Mouse (Mus musculus): Measurements from ENCODE around the gene Zcchc2. TPM values are rescaled to one million over a fixed set of nuclear protein-coding genes. Genes with fewer than 3 reads are reported as not detected.

The Zcchc2 gene
- total RNA-seq, 2 experiments from 2014 or later, result 5.6 to 6.5 TPM

DNA sequence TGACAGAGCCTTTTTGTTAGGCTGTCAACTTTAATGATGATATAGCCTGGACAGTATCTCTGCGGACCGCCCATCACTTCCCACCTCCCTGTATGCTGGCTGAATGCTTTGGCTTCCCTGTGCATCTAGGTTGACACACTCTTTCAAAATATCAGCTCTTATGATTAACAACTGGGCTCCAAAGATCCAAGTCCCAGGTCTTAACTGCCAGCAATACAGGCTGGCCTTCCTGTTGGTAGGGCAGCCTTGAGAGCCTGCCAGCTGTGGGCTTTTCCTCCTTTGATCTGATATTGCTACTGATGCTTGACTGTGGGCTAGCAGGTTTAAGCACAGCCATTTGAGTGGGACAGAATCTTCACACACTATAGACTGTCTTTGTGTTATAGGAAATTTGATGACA is 74.5 kb downstream of the Zcchc2 start:
- intact Hi-C loops (cut with DNase I; ENCODE audit: low total_unique reads), result no loop called here
- DNase-seq, result no peak

DNA sequence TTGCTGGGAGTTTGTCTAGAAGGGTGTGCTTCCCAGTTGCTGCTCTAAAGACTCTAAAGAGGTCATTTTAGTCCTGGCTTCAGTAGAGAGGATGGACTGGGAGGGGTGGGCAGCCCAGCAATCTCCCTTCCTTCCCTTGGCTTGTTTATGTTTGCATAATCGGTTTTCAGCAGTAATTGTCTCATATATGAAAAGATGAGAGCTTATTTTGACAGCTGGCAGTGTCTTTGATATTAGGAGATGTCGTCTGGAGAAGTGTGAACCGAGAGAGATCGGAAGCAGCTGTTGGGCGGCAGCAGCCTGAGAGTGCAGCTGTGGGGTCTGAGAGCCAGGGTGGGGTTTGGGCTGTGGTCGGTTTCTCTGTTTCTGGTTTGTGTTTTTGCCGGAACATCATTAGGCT is 75.5 kb downstream of the Zcchc2 start:
- intact Hi-C loops (cut with DNase I; ENCODE audit: low total_unique reads), result no loop called here
- DNase-seq, result peak; percentile 47

DNA sequence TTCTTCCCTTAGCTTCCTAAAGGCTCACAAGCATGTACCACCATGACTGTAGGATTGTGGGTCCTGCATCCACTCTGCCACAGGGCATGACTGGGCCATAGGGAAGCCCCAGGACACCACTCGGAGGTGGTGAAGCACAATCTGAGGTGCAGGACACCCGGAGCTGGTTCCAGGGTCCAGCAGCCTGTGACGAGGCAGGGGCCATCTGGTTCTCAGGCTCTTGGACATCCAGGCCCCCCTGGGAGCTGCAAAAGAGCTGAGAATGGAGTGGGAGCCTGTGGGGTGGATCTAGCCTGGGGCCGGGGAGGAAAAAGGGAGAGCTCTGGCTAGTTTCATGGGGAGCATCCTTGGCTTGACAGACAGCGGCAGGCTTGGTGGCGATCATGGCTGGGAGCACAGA is 77.1 kb downstream of the Zcchc2 start:
- intact Hi-C loops (cut with DNase I; ENCODE audit: low total_unique reads), result no loop called here
- no peak for DNase-seq

DNA sequence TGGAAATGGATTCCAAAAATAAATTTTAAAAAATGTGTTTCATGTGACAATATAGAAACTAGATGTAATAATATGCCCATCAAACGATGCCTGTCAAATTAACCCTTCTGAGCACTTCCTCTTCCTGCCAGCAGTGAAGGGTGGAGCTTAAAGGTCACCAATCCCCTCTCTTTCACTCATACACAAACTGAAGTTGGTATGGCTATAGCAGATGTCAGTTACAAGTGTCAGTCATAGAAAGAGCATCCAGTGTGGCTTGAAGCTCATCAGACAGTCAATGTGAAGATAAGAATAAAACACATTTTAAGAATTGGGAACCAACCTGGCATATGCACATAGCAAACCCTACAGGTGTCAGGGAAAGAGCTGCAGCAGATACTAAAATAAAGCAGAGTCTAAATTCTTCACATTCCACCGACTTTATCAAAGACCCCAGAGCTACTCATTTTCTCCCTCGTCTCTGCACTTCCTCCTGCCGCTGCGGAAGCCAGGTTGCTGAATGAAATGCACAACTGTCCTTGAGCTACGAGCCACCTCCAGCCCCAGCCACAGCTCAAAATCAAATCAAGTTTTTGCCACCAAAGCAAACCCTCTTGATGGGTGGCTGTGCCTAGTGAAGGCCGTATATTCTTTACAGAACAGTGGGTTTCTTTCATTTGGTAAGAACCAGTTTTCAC is 79.8 kb downstream of the Zcchc2 start:
- no peak for DNase-seq
- intact Hi-C loops (cut with DNase I; ENCODE audit: low total_unique reads), result loop anchor here (10.0 kb wide), 1 partner anchor 95 kb away; no protein-coding TSS in a partner anchor

DNA sequence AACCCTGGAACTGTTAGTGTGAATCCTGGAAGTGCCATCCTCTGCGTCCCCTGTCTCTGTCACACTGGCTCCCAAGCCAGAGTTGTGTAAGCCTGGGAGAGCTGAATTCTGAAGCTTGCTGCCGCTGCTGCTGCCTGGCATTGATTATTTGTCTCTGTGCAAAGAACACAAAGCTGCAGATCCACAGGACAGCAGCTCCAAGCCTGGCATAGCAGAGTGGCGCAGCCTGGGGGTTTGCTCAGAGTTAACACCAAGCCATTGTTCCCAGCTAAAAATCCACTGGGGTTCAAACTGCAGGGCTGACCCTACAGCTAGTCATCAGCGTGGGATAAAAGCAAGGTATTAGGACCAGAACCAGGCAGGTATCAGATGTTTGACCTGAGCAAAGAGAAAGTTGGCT is 80.6 kb downstream of the Zcchc2 start:
- intact Hi-C loops (cut with DNase I; ENCODE audit: low total_unique reads), result loop anchor here (10.0 kb wide), 1 partner anchor 94 kb away; no protein-coding TSS in a partner anchor

DNA sequence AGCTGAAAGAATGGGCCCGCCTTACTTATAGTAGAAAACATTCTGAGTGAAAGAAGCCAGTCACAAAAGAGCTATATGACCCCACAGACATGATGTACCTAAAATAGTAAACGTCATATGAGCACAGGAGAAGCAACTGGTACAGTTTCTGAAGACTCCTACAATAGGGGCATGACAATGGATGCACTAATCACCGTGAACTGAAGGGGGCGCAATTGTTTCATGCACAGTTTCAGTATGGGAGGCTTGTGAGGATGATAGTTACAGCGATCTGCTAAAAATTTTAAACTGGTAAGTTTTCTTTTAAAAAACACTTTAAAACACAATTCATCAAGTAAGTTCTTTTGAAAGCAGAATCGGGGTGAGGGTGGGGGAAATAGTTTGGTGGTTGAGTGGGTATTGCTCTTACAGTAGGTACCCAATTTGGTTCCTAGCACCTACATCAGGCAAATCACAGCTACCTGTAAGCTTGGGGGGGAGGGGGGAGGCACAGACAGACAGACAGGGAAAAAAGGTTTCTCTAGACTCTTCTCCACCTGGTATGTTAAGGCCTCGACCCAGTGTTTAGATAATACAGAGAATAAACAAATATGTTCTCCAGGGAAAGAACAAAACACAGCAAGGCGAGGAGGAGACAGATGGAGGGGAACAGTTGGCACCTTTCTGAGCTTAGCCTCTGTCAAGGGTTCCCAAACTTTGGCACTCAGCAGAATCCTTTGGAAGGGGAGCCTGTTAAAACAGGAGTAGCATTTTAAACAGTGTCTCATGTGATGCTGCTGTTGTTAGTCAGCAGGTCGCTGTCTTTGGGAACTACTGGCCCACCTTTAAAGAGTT is 81.2 kb downstream of the Zcchc2 start:
- DNase-seq, result peak; percentile 62
- intact Hi-C loops (cut with DNase I; ENCODE audit: low total_unique reads), result loop anchor here (2.0 to 10.0 kb wide), 2 partner anchors 93 to 323 kb away; no protein-coding TSS in a partner anchor

More for the DNA sequence above, 80.6 kb downstream of the Zcchc2 start:
- DNase-seq, result no peak

DNA sequence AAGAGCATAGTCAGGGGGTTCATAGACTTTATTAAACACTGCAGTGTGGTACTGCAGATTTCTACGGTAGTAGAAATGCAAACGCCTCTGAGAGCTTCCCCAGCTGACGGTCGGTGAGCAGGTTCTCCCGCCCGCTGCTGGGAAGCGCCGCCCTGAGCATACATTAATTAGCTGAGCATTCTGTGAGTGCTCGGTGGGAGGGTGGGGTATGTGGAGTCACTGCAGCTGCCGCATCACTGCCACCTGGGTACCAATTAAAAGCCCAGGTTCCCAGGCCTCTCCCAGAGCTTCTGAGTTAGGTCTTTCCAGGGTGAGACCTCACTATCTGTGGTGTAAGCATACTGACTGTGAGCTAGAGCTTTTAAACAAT is 81.8 kb downstream of the Zcchc2 start:
- intact Hi-C loops (cut with DNase I; ENCODE audit: low total_unique reads), result loop anchor here (2.0 to 10.0 kb wide), 2 partner anchors 93 to 323 kb away; no protein-coding TSS in a partner anchor
- no peak for DNase-seq

DNA sequence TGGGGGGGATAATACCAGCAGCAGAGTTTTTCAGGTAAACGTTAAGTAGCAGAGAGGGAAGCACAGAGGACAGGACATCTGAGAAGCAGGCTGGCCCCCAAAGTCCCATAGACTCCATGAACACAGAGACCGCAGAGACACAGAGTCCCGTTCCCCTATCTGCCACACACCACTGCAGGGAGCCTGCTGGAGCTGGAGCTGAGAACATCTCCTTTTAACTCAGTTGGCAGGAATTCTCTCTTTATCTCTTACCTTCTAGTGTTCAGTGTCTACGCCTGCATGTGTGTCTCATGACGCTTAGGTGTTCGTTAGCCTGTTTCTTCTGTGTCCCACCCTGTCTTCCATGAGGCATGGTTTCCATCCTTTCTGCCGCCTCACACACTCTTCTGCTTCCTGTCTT is 83.0 kb downstream of the Zcchc2 start:
- no peak for DNase-seq
- intact Hi-C loops (cut with DNase I; ENCODE audit: low total_unique reads), result loop anchor here (2.0 to 10.0 kb wide), 2 partner anchors 92 to 322 kb away; no protein-coding TSS in a partner anchor

DNA sequence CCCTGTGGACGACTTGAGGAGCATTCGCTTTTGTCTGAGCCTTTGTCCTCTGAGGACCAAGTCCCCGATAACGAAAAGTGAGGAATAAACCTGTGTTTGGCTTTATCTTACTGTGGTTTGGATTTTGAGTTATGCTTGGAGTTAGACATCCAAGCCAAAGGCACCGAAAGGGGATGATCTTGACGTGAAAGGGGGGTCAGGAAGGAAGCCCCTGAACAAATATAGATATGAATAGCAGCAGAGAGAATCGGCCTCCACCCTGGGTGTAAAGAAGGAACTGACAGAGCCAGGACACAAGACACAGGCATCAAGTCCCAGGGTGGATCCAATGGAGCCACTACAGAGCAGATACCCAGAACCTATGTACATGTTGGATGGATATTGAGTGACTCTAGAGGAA is 83.9 kb downstream of the Zcchc2 start:
- intact Hi-C loops (cut with DNase I; ENCODE audit: low total_unique reads), result loop anchor here (10.0 kb wide), 1 partner anchor 91 kb away; no protein-coding TSS in a partner anchor
- no peak for DNase-seq

DNA sequence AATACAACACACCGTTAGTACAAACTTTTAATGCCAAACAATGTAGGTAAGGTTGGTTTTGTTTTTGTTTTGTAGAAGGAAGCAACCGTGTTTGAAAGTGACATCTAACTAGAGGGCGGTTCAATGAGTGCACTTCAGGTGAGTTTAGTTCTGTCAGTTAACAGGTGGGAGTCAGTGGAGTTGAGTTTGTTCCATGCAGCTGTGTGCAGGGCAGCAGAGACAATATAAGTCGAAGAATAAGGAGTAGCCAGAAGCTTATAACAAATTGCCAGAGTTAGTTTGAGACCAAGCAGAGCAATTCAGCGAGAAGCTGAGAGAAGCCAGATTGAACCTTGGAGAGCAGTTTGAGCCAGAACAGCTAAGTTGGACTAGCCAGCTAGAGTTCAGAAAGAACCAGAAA is 84.5 kb downstream of the Zcchc2 start:
- intact Hi-C loops (cut with DNase I; ENCODE audit: low total_unique reads), result loop anchor here (10.0 kb wide), 1 partner anchor 90 kb away; no protein-coding TSS in a partner anchor
- no peak for DNase-seq

DNA sequence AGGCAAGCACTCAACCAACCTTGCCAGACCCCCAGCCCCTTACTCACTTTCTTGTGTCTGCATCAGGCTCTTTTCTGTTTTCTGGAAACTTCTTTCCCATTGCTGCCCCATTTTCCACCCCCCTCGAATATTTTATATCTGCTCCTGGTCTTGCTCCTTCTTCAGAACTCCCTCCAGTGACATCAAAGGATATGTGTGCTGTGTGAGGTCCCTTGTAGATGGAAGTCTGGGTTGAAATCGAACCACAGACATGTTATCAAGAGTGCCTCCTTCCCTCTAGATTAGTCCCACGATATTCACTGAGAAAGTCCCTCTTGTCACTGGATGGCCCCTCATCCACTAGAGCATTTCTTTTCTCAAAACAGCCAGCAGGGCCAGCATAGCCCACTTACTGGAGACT is 86.4 kb downstream of the Zcchc2 start:
- intact Hi-C loops (cut with DNase I; ENCODE audit: low total_unique reads), result loop anchor here (10.0 kb wide), 1 partner anchor 88 kb away; no protein-coding TSS in a partner anchor
- no peak for DNase-seq

DNA sequence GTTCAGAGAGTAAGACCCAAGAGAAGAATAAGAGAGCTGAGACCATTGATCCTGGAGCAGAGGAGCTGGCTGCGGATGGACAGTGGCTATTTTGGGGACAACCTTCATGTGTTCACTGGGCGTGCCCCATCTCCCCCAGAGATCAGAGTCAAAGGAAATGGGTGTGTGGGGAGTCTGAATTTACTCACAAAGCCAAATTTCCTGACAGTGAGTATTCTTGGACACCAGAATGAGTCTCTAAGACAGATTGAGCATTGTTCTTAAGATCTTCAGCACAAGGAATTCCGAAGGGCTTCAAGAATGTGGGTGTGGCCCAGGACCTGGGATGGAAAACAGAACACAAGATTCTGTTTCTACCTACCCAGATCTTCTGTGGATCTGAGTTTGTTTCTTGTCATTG is 87.0 kb downstream of the Zcchc2 start:
- intact Hi-C loops (cut with DNase I; ENCODE audit: low total_unique reads), result loop anchor here (10.0 kb wide), 1 partner anchor 88 kb away; no protein-coding TSS in a partner anchor
- no peak for DNase-seq

Other genes starting within 250 kb of the Zcchc2 start
- 1 to 10 TPM; 1.2 to 1.4 TPM for gene Tnfrsf11a, start 209.7 kb upstream of the Zcchc2 start, total RNA-seq (2021)
- 1 to 10 TPM; 7.1 to 8.5 TPM for gene Phlpp1, start 181.3 kb downstream of the Zcchc2 start, total RNA-seq (2021)